Comparison of ENCODE assay signal across 8 mouse cellular contexts in the genomic region with DNA sequence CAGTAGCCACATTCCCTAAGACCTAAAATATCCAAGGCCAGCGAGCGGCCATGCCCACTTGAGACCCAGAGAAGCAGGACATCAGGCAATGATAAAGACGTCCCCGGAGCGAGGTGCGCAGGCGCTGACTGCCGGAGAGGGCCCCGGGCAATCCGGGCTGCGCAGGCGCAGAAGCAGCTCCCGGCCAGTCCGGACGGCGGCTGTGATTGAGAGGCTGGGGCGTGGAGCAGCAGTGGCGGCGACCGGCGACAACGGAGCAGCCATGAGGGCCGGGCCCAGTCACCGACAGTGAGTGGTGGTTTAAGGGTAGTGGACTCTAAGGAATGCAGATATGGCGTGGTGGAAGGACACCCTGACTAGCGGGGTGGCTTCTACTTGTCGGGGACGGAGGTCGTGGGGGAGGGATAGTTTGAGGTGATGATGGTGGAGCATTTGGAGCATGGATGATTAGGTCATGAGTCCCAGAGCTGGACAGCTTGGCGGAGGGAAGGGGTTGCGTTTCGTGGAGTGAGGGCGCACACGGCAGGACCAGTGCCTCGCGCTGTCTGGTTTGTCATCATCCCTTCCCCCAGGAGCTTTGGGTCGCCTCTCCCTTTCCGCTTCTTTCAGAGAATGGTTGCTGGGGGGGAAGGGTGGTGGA. TPM values are rescaled to one million over a fixed set of nuclear protein-coding genes. Genes with fewer than 3 reads are reported as not detected.
DNase-seq lines count a peak whose midpoint lies in the region; ATAC-seq and TF ChIP-seq lines count a peak whose summit lies in the region.

TSS of gene Fam222b (plus strand) at position 157 of the 640 bp plus-strand sequence.

- H3K4me1 ChIP-seq in erythroblast, embryonic 14.5 days (ENCODE audit: control insufficient read depth): peaks cover 27% of the 10 kb centered on the region
- H3K4me1 ChIP-seq in heart, embryonic 12.5 days (replicated peaks): peaks cover 30% of the 10 kb centered on the region
- peaks cover 7% of the 10 kb centered on the region; the same call in 1 of the 2 replicates for H3K4me1 ChIP-seq in kidney, postnatal 0 days (replicated peaks; ENCODE audit: insufficient read depth, low read length)
- H3K4me1 ChIP-seq in liver, embryonic 11.5 days (replicated peaks; ENCODE audit: control insufficient read depth, insufficient read depth, low read length): peaks cover 16% of the 10 kb centered on the region
- H3K4me1 ChIP-seq in stomach, embryonic 14.5 days (ENCODE audit: control insufficient read depth, insufficient read depth, low read length): peaks cover 17% of the 10 kb centered on the region

- peak within 1 kb of the TSS; percentile 85 for H3K9ac ChIP-seq in heart, embryonic 12.5 days
- peak within 1 kb of the TSS; percentile 64 for H3K9ac ChIP-seq in kidney, postnatal 0 days (ENCODE audit: low read depth, low read length)
- H3K9ac ChIP-seq in liver, embryonic 11.5 days (ENCODE audit: low read depth, low read length): peak within 1 kb of the TSS; percentile 64
- H3K9ac ChIP-seq in stomach, embryonic 14.5 days (replicated peaks; ENCODE audit: low read depth, low read length): peak within 1 kb of the TSS; percentile 77

- peaks cover 53% of the 10 kb centered on the region for H3K79me2 ChIP-seq in C2C12 (ENCODE audit: control insufficient read depth, insufficient read depth)

- H3K36me3 ChIP-seq in C2C12 (ENCODE audit: control insufficient read depth, insufficient read depth): peaks cover 24% of the 10 kb centered on the region
- no peaks in the 10 kb centered on the region for H3K36me3 ChIP-seq in erythroblast, embryonic 14.5 days (ENCODE audit: control insufficient read depth)
- H3K36me3 ChIP-seq in heart, embryonic 12.5 days: peaks cover 9% of the 10 kb centered on the region
- H3K36me3 ChIP-seq in kidney, postnatal 0 days (ENCODE audit: insufficient read depth, low read length): no peaks in the 10 kb centered on the region
- no peaks in the 10 kb centered on the region for H3K36me3 ChIP-seq in liver, embryonic 11.5 days (ENCODE audit: control insufficient read depth, insufficient read depth, low read length)
- H3K36me3 ChIP-seq in stomach, embryonic 14.5 days (ENCODE audit: control insufficient read depth, insufficient read depth, low read length): no peaks in the 10 kb centered on the region; the same call in 1 of the 2 replicates

- peaks cover 49% of the 10 kb centered on the region for H3K79me3 ChIP-seq in C2C12 (ENCODE audit: low read depth)

- H3K9me3 ChIP-seq in erythroblast, embryonic 14.5 days (ENCODE audit: control insufficient read depth, low read length): no peaks in the 10 kb centered on the region
- H3K9me3 ChIP-seq in heart, embryonic 12.5 days (replicated peaks): no peaks in the 10 kb centered on the region
- no peaks in the 10 kb centered on the region for H3K9me3 ChIP-seq in kidney, postnatal 0 days (replicated peaks; ENCODE audit: low read length)
- no peaks in the 10 kb centered on the region for H3K9me3 ChIP-seq in liver, embryonic 11.5 days (ENCODE audit: control insufficient read depth, low read length)
- no peaks in the 10 kb centered on the region for H3K9me3 ChIP-seq in stomach, embryonic 14.5 days (ENCODE audit: control insufficient read depth, low read depth, low read length)

- H3K27ac ChIP-seq in heart, embryonic 12.5 days (ENCODE audit: poor library complexity, severe bottlenecking): peak within 1 kb of the TSS; percentile 90
- H3K27ac ChIP-seq in kidney, postnatal 0 days: peak within 1 kb of the TSS; percentile 38
- peak within 1 kb of the TSS; percentile 35; the same call in 1 of the 2 replicates for H3K27ac ChIP-seq in liver, embryonic 11.5 days (ENCODE audit: low read depth, low read length)
- peak within 1 kb of the TSS; percentile 63; the same call in 1 of the 2 replicates for H3K27ac ChIP-seq in stomach, embryonic 14.5 days (ENCODE audit: low read length)

- no peaks in the 10 kb centered on the region for H3K27me3 ChIP-seq in C2C12 (ENCODE audit: control insufficient read depth, insufficient read depth, insufficient read length)
- peaks cover 13% of the 10 kb centered on the region for H3K27me3 ChIP-seq in erythroblast, embryonic 14.5 days (ENCODE audit: control insufficient read depth)
- H3K27me3 ChIP-seq in heart, embryonic 12.5 days (replicated peaks): no peaks in the 10 kb centered on the region
- no peaks in the 10 kb centered on the region for H3K27me3 ChIP-seq in kidney, postnatal 0 days (ENCODE audit: insufficient read depth, low read length)
- H3K27me3 ChIP-seq in liver, embryonic 11.5 days (replicated peaks; ENCODE audit: control insufficient read depth, insufficient read depth, low read length): no peaks in the 10 kb centered on the region
- no peaks in the 10 kb centered on the region for H3K27me3 ChIP-seq in stomach, embryonic 14.5 days (ENCODE audit: control insufficient read depth, insufficient read depth, low read length)

- under 1% methylated on average over 38 of the region's 38 CpGs for WGBS in heart, embryonic 12.5 days
- WGBS in kidney, postnatal 0 days: under 1% methylated on average over 38 of the region's 38 CpGs
- WGBS in liver, embryonic 11.5 days: under 1% methylated on average over 38 of the region's 38 CpGs
- under 1% methylated on average over 38 of the region's 38 CpGs for WGBS in stomach, embryonic 14.5 days

- H3ac ChIP-seq in C2C12 (ENCODE audit: control insufficient read depth, insufficient read length, low read depth): peak within 1 kb of the TSS; percentile 90

- ATAC-seq in heart, embryonic 12.5 days (ENCODE audit: insufficient number of reproducible peaks, low FRiP score): peak; percentile 92
- ATAC-seq in kidney, postnatal 0 days (replicated peaks; ENCODE audit: low FRiP score, low read depth): peak; percentile 87
- peak; percentile 84 for ATAC-seq in liver, embryonic 11.5 days (replicated peaks; ENCODE audit: low FRiP score)
- peak; percentile 96 for ATAC-seq in stomach, embryonic 14.5 days (ENCODE audit: insufficient number of reproducible peaks, insufficient read depth, low FRiP score, low read depth)

- H3K4me2 ChIP-seq in heart, embryonic 12.5 days: peak within 1 kb of the TSS; percentile 80
- peak within 1 kb of the TSS; percentile 92 for H3K4me2 ChIP-seq in kidney, postnatal 0 days (ENCODE audit: low read length)
- H3K4me2 ChIP-seq in liver, embryonic 11.5 days: peak within 1 kb of the TSS; percentile 87
- H3K4me2 ChIP-seq in stomach, embryonic 14.5 days (replicated peaks; ENCODE audit: low read depth, low read length): peak within 1 kb of the TSS; percentile 65

- peak; percentile 81 for TF ChIP-seq POLR2A in brain, embryonic 14.5 days (IDR thresholded peaks at IDR 0.05; ENCODE audit: borderline replicate concordance, extremely low read depth, insufficient read depth, insufficient read length, poor library complexity, severe bottlenecking)

- DNase-seq in brain, embryonic 14.5 days (ENCODE audit: low read depth): peak; percentile 96
- peak; percentile 98 for DNase-seq in kidney, postnatal 0 days (ENCODE audit: low spot score)
- peak; percentile 87 for DNase-seq in liver, embryonic 11.5 days (ENCODE audit: low spot score)
- DNase-seq in naive thymus-derived CD4-positive, alpha-beta T cell, adult 2 months (ENCODE audit: low read depth): peak; percentile 91

- no peak for TF ChIP-seq CTCF in C2C12 (IDR thresholded peaks at IDR 0.05; ENCODE audit: control insufficient read depth, insufficient read depth, insufficient read length)
- no peak for TF ChIP-seq CTCF in brain, embryonic 14.5 days (IDR thresholded peaks at IDR 0.05; ENCODE audit: borderline replicate concordance, extremely low read depth, insufficient read depth, insufficient read length)
- TF ChIP-seq CTCF in kidney, postnatal 0 days (IDR thresholded peaks at IDR 0.05; ENCODE audit: low read depth): no peak

- H3K4me3 ChIP-seq in C2C12 (ENCODE audit: insufficient read depth, poor library complexity, severe bottlenecking): peak within 1 kb of the TSS; percentile 99
- peak within 1 kb of the TSS; percentile 80 for H3K4me3 ChIP-seq in erythroblast, embryonic 14.5 days (replicated peaks)
- H3K4me3 ChIP-seq in heart, embryonic 12.5 days: peak within 1 kb of the TSS; percentile 84
- peak within 1 kb of the TSS; percentile 77 for H3K4me3 ChIP-seq in kidney, postnatal 0 days (replicated peaks; ENCODE audit: low read depth, low read length)
- H3K4me3 ChIP-seq in liver, embryonic 11.5 days (ENCODE audit: low read depth, low read length): peak within 1 kb of the TSS; percentile 73
- peak within 1 kb of the TSS; percentile 81 for H3K4me3 ChIP-seq in stomach, embryonic 14.5 days (ENCODE audit: low read depth, low read length)

TF ChIP-seq in C2C12, 6 proteins besides CTCF, POLR2A, EP300 and RAD21:
- TF ChIP-seq USF1 (IDR thresholded peaks at IDR 0.05; ENCODE audit: low read depth) (no peak), MAX (IDR thresholded peaks at IDR 0.05) (peak; percentile 45)
TF ChIP-seq in C2C12: peak in this region for 1.

RNA-seq across cellular contexts. Expression of gene Fam222b, which starts in this region (rescaled TPM):
- 12.2 TPM for polyA plus RNA-seq in C2C12 (2012; fragmentation: generic; extraction: Trizol)
- 19.8 and 36.5 TPM in 2 replicates for polyA plus RNA-seq in brain, embryonic 14.5 days (2012; rRNA removed)
- polyA plus RNA-seq in erythroblast, embryonic 14.5 days (2012): 0.77 and 0.78 TPM in 2 replicates
- 22.6 and 23.3 TPM in 2 replicates for polyA plus RNA-seq in heart, embryonic 12.5 days (2016; fragmentation: Nextera tagmentation; extraction: Ambion mirVana)
- polyA plus RNA-seq in kidney, postnatal 0 days (2015; fragmentation: Nextera tagmentation; extraction: Ambion mirVana): 13.3 and 13.8 TPM in 2 replicates
- 13.9 and 17.3 TPM in 2 replicates for polyA plus RNA-seq in liver, embryonic 11.5 days (2014; fragmentation: Nextera tagmentation; extraction: Ambion mirVana)
- 15.2 and 16.4 TPM in 2 replicates for polyA plus RNA-seq in stomach, embryonic 14.5 days (2014; fragmentation: Nextera tagmentation; extraction: Ambion mirVana)

Comparison
In these comparisons a context has a peak if more than half of its experiments do, and no peak if none do; other contexts are left out.
1. Peak in every context shown above with its lines: DNase-seq, ATAC-seq, H3K4me3 ChIP-seq and H3K27ac ChIP-seq.
2. H3K27ac ChIP-seq: peak in every context shown above with its lines; median percentile 90 in heart, embryonic 12.5 days; 63 in stomach, embryonic 14.5 days; 38 in kidney, postnatal 0 days; 35 in liver, embryonic 11.5 days.